Mouse (Mus musculus): ENCODE measurements around the gene Ywhah. TPM values are rescaled to one million over a fixed set of nuclear protein-coding genes. Genes with fewer than 3 reads are reported as not detected.

The Ywhah gene
- total and polyA plus RNA-seq, 3 experiments = 63.3 to 320 (median 188) TPM

- TF ChIP-seq PAX5 (IDR thresholded peaks at IDR 0.05; ENCODE audit: low read length) (no peak), KAT2A (IDR thresholded peaks at IDR 0.05; ENCODE audit: insufficient replicate concordance, low read length) (no peak), EP300 (IDR thresholded peaks at IDR 0.05; ENCODE audit: low read length) (no peak), RCOR1 (conservative IDR thresholded peaks at IDR 0.05; ENCODE audit: low read depth, low read length) (no peak), GABPA (IDR thresholded peaks at IDR 0.05; ENCODE audit: insufficient replicate concordance, low read depth, low read length) (no peak), ZC3H11A (IDR thresholded peaks at IDR 0.05; ENCODE audit: low read depth, low read length) (no peak), HCFC1 (IDR thresholded peaks at IDR 0.05; ENCODE audit: low read depth, low read length) (no peak), MAZ (IDR thresholded peaks at IDR 0.05; ENCODE audit: low read depth, low read length) (no peak), BHLHE40 (IDR thresholded peaks at IDR 0.05; ENCODE audit: low read depth, low read length) (no peak), SMC3 (IDR thresholded peaks at IDR 0.05; ENCODE audit: low read depth, low read length) (no peak), MEF2A (IDR thresholded peaks at IDR 0.05; ENCODE audit: borderline replicate concordance, low read depth, low read length) (no peak), CTCF (conservative IDR thresholded peaks at IDR 0.05 in 1 of 2, IDR thresholded peaks at IDR 0.05 in 1 of 2; ENCODE audit: low read depth in 2 of 2, low read length in 2 of 2) (no peak), MYC (IDR thresholded peaks at IDR 0.05; ENCODE audit: low read depth, low read length) (no peak)
- H3K79me2 ChIP-seq (replicated peaks; ENCODE audit: control insufficient read depth, extremely low read depth, insufficient read depth, poor library complexity, severe bottlenecking) = no peaks in the 10 kb centered on the region
These were observed 19.8 kb upstream of the Ywhah start for GRCm38 (mm10) chr5:32998783-32999182.

GRCm38 (mm10) chr5:33001111-33001510, 17.5 kb upstream of the Ywhah start:
- H3K9ac ChIP-seq (ENCODE audit: insufficient read depth, low read depth) = no peak overlapping the region
- TF ChIP-seq POLR2AphosphoS2 (IDR thresholded peaks at IDR 0.05; ENCODE audit: low read depth, low read length) (no peak), GABPA (IDR thresholded peaks at IDR 0.05; ENCODE audit: insufficient replicate concordance, low read depth, low read length) (no peak), EP300 (IDR thresholded peaks at IDR 0.05; ENCODE audit: low read length) (no peak), ZC3H11A (IDR thresholded peaks at IDR 0.05; ENCODE audit: low read depth, low read length) (no peak), MXI1 (IDR thresholded peaks at IDR 0.05; ENCODE audit: low read depth, low read length) (no peak), TCF12 (IDR thresholded peaks at IDR 0.05; ENCODE audit: low read depth, low read length) (no peak), MAX (IDR thresholded peaks at IDR 0.05; ENCODE audit: low read length) (no peak), CHD2 (IDR thresholded peaks at IDR 0.05; ENCODE audit: low read length) (no peak), JUND (conservative IDR thresholded peaks at IDR 0.05; ENCODE audit: low read depth, low read length) (no peak), IRF4 (IDR thresholded peaks at IDR 0.05; ENCODE audit: low read depth, low read length) (no peak), NRF1 (IDR thresholded peaks at IDR 0.05; ENCODE audit: low read depth, low read length) (no peak), RAD21 (IDR thresholded peaks at IDR 0.05; ENCODE audit: low read depth, low read length) (no peak), PAX5 (IDR thresholded peaks at IDR 0.05; ENCODE audit: low read length) (no peak), HCFC1 (IDR thresholded peaks at IDR 0.05; ENCODE audit: low read depth, low read length) (no peak), BHLHE40 (IDR thresholded peaks at IDR 0.05; ENCODE audit: low read depth, low read length) (no peak), ZNF384 (IDR thresholded peaks at IDR 0.05; ENCODE audit: low read depth, low read length) (no peak), ELF1 (IDR thresholded peaks at IDR 0.05; ENCODE audit: low read depth, low read length) (no peak), TBP (conservative IDR thresholded peaks at IDR 0.05; ENCODE audit: low read depth, low read length) (no peak)
- in situ Hi-C loops (cut with MboI; ENCODE audit: low pct_ligation_motif_present, low pct_unique_long_range_greater_than_20kb, low sequenced_read_pairs) (no loop called here), dilution Hi-C loops (cut with MboI; ENCODE audit: extremely low pct_ligation_motif_present, extremely low pct_unique_long_range_greater_than_20kb, low sequenced_read_pairs) (no loop called here)
- H3K27me3 ChIP-seq (replicated peaks) = no peaks in the 10 kb centered on the region
- H3K27ac ChIP-seq (ENCODE audit: insufficient read depth, low read depth) = no peak overlapping the region
- H3K4me2 ChIP-seq (ENCODE audit: insufficient read depth, low read depth, poor library complexity, severe bottlenecking) = no peak overlapping the region
- no peaks in the 10 kb centered on the region for H3K36me3 ChIP-seq (replicated peaks in 1 of 2; ENCODE audit: control insufficient read depth in 1 of 2, insufficient read depth in 1 of 2, low read length in 1 of 2)
- DNase-seq (ENCODE audit: extremely low read depth) = no peak
- peaks cover 3 to 31% of the 10 kb centered on the region in 2 experiments; a peak in 3 of 4 replicates for H3K4me1 ChIP-seq (ENCODE audit: control insufficient read depth in 1 of 2, insufficient read depth in 2 of 2)
- no peaks in the 10 kb centered on the region for H3K79me2 ChIP-seq (replicated peaks; ENCODE audit: control insufficient read depth, extremely low read depth, insufficient read depth, poor library complexity, severe bottlenecking)
- no peak overlapping the region for H3K4me3 ChIP-seq (replicated peaks in 1 of 3; ENCODE audit: low read depth in 2 of 3, low read length in 2 of 3, poor library complexity in 1 of 3)
- no peaks in the 10 kb centered on the region for H3K9me3 ChIP-seq (replicated peaks; ENCODE audit: low read length)

More at GRCm38 (mm10) chr5:32998783-32999182, 19.8 kb upstream of the Ywhah start:
- Histone ChIP-seq H3K27ac (ENCODE audit: insufficient read depth, low read depth) (no peak overlapping the region), H3K27me3 (replicated peaks) (no peaks in the 10 kb centered on the region), H3K4me3 (replicated peaks in 1 of 3; ENCODE audit: low read depth in 2 of 3, low read length in 2 of 3, poor library complexity in 1 of 3) (no peak overlapping the region), H3K9ac (ENCODE audit: insufficient read depth, low read depth) (no peak overlapping the region), H3K4me2 (ENCODE audit: insufficient read depth, low read depth, poor library complexity, severe bottlenecking) (no peak overlapping the region), H3K9me3 (replicated peaks; ENCODE audit: low read length) (no peaks in the 10 kb centered on the region), H3K4me1 (ENCODE audit: control insufficient read depth in 1 of 2, insufficient read depth in 2 of 2) (peaks cover 8 to 27% of the 10 kb centered on the region in 2 experiments), H3K36me3 (replicated peaks in 1 of 2; ENCODE audit: control insufficient read depth in 1 of 2, insufficient read depth in 1 of 2, low read length in 1 of 2) (no peaks in the 10 kb centered on the region)
- in situ Hi-C loops (cut with MboI; ENCODE audit: low pct_ligation_motif_present, low pct_unique_long_range_greater_than_20kb, low sequenced_read_pairs) = no loop called here
- dilution Hi-C loops (cut with MboI; ENCODE audit: extremely low pct_ligation_motif_present, extremely low pct_unique_long_range_greater_than_20kb, low sequenced_read_pairs) = no loop called here
- no peak for DNase-seq (ENCODE audit: extremely low read depth)

Measured in CH12.LX (cell line).